Mouse (Mus musculus): ENCODE measurements around the gene Map4k5. TPM values are rescaled to one million over a fixed set of nuclear protein-coding genes. Genes with fewer than 3 reads are reported as not detected.

Map4k5 gene
- total and polyA plus RNA-seq, 3 experiments = 7.0 to 8.5 TPM; not detected in 1

GRCm38 (mm10) chr12:69833982-69834604, 58.9 kb downstream of the Map4k5 start:
- Histone ChIP-seq H3K9ac (ENCODE audit: control insufficient read depth, low read depth, low read length, poor library complexity, severe bottlenecking) (no peak overlapping the region), H3K27ac (ENCODE audit: control insufficient read depth, low read depth, low read length) (no peak overlapping the region), H3K79me2 (ENCODE audit: control insufficient read depth, insufficient read depth, low read length, poor library complexity) (no peaks in the 10 kb centered on the region), H3K4me1 (ENCODE audit: control insufficient read depth in 1 of 2, insufficient read depth in 2 of 2, low read length in 2 of 2) (no peaks in the 10 kb centered on the region; a peak in 1 of 4 replicates), H3K9me3 (replicated peaks; ENCODE audit: insufficient read depth, low read length) (no peaks in the 10 kb centered on the region), H3K36me3 (ENCODE audit: control insufficient read depth in 1 of 2, insufficient read depth in 2 of 2, low read length in 2 of 2) (no peaks in the 10 kb centered on the region), H3K4me3 (ENCODE audit: control insufficient read depth in 1 of 2, insufficient read depth in 1 of 2, low read depth in 2 of 2, low read length in 2 of 2) (no peak overlapping the region), H3K27me3 (ENCODE audit: control insufficient read depth in 1 of 2, insufficient read depth in 2 of 2, low read length in 2 of 2) (no peaks in the 10 kb centered on the region)
- no peak for TF ChIP-seq ETS1 (IDR thresholded peaks at IDR 0.05; ENCODE audit: low read depth, low read length)
- no peak for TF ChIP-seq MYB (IDR thresholded peaks at IDR 0.05; ENCODE audit: low read depth, low read length)
- no peak for TF ChIP-seq TBP (IDR thresholded peaks at IDR 0.05; ENCODE audit: low read depth, low read length)
- TF ChIP-seq EP300 (IDR thresholded peaks at IDR 0.05; ENCODE audit: low read depth in 1 of 2, low read length in 2 of 2) = no peak
- TF ChIP-seq ZKSCAN1 (IDR thresholded peaks at IDR 0.05; ENCODE audit: low read depth, low read length) = no peak
- DNase-seq (ENCODE audit: low read depth, low spot score) = no peak

- Histone ChIP-seq H3K4me3 (ENCODE audit: control insufficient read depth in 1 of 2, insufficient read depth in 1 of 2, low read depth in 2 of 2, low read length in 2 of 2) (no peak overlapping the region), H3K79me2 (ENCODE audit: control insufficient read depth, insufficient read depth, low read length, poor library complexity) (no peaks in the 10 kb centered on the region), H3K9ac (ENCODE audit: control insufficient read depth, low read depth, low read length, poor library complexity, severe bottlenecking) (no peak overlapping the region), H3K36me3 (ENCODE audit: control insufficient read depth in 1 of 2, insufficient read depth in 2 of 2, low read length in 2 of 2) (peaks cover 0 to 2% of the 10 kb centered on the region in 2 experiments; a peak in 2 of 4 replicates), H3K4me1 (ENCODE audit: control insufficient read depth in 1 of 2, insufficient read depth in 2 of 2, low read length in 2 of 2) (no peaks in the 10 kb centered on the region; a peak in 1 of 4 replicates), H3K9me3 (replicated peaks; ENCODE audit: insufficient read depth, low read length) (no peaks in the 10 kb centered on the region), H3K27me3 (ENCODE audit: control insufficient read depth in 1 of 2, insufficient read depth in 2 of 2, low read length in 2 of 2) (no peaks in the 10 kb centered on the region), H3K27ac (ENCODE audit: control insufficient read depth, low read depth, low read length) (no peak overlapping the region)
- TF ChIP-seq NELFE (IDR thresholded peaks at IDR 0.05; ENCODE audit: low read depth, low read length) = no peak
- TF ChIP-seq CTCF (IDR thresholded peaks at IDR 0.05 in 2 of 3, conservative IDR thresholded peaks at IDR 0.05 in 1 of 3; ENCODE audit: control insufficient read depth in 1 of 3, insufficient read depth in 1 of 3, low read depth in 2 of 3, low read length in 3 of 3, poor library complexity in 1 of 3, severe bottlenecking in 1 of 3) = no peak
- no peak for TF ChIP-seq MAZ (IDR thresholded peaks at IDR 0.05; ENCODE audit: low read depth, low read length)
- TF ChIP-seq HCFC1 (IDR thresholded peaks at IDR 0.05; ENCODE audit: low read depth, low read length) = no peak
- no peak for TF ChIP-seq ZKSCAN1 (IDR thresholded peaks at IDR 0.05; ENCODE audit: low read depth, low read length)
- no peak for TF ChIP-seq SIN3A (IDR thresholded peaks at IDR 0.05; ENCODE audit: low read length)
- no peak for TF ChIP-seq GATA1 (IDR thresholded peaks at IDR 0.05; ENCODE audit: low read depth, low read length)
- TF ChIP-seq E2F4 (IDR thresholded peaks at IDR 0.05; ENCODE audit: borderline replicate concordance, low read depth, low read length) = no peak
- TF ChIP-seq UBTF (IDR thresholded peaks at IDR 0.05; ENCODE audit: borderline replicate concordance, insufficient read depth, low read depth, low read length) = no peak
- no peak for TF ChIP-seq JUND (IDR thresholded peaks at IDR 0.05; ENCODE audit: low read depth, low read length)
- no peak for TF ChIP-seq ELF1 (IDR thresholded peaks at IDR 0.05; ENCODE audit: low read depth, low read length)
- DNase-seq (ENCODE audit: low read depth, low spot score) = no peak
These were observed 61.6 kb downstream of the Map4k5 start for GRCm38 (mm10) chr12:69831239-69831910.
